Mouse (Mus musculus): Measurements from ENCODE around the gene Caprin1.

DNA sequence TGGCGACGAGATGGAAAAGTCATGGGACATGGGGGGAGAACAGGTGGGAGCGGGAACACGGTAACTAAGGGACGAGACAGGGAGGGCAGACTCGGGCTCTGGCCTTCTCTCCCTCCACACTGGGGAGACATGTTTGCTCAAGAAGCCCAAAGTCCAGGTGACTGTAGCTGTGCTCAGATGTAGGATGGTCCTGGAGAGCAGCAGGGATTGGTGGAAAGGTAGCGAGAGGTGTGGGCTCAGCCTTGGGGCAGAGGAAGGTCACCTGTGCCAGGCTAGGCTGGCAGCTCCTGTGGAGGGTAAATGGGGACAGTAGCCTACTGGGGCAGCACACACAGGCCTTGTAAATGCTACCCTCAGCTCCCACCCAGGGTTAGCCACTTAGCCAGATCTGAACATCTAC, 83.6 kb downstream of the Caprin1 start:
- TF ChIP-seq CTCF (IDR thresholded peaks at IDR 0.05; ENCODE audit: insufficient read depth, low read length) = no peak
- no peak for TF ChIP-seq POLR2A (IDR thresholded peaks at IDR 0.05; ENCODE audit: borderline replicate concordance, extremely low read depth, low read depth, low read length)

All from lung, adult 2 months (tissue).